7 mouse cellular contexts compared by ENCODE assay signal in the genomic region with DNA sequence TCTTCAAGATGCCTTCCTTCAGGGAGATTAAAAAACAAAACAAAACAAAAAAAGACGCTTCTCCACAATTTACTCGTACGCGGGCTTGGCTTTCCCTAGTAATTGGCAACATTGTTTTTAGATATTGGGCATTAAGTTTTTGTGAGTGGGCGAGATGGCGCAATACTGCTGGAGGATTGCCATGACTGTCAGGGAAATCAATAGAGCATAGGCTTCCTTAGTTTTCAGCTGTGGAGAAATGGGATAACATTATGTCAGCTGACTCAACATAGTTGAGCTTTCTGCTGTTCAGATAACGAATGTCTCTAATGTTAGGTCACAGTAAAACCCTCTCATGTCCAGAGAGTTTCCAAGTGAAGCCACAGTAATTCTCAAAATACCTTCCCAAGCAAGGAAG. TPM values are rescaled to one million over a fixed set of nuclear protein-coding genes. Genes with fewer than 3 reads are reported as not detected.
DNase-seq lines count a peak whose midpoint lies in the region; ATAC-seq and TF ChIP-seq lines count a peak whose summit lies in the region.

No protein-coding gene starts in this region.

- ATAC-seq in forebrain, embryonic 11.5 days (replicated peaks; ENCODE audit: low FRiP score): no peak
- ATAC-seq in hindbrain, embryonic 14.5 days (ENCODE audit: low FRiP score): no peak
- no peak for ATAC-seq in liver, embryonic 14.5 days (ENCODE audit: insufficient read depth)

- 40% methylated on average over 7 of the region's 7 CpGs for WGBS in forebrain, embryonic 11.5 days
- 29% methylated on average over 7 of the region's 7 CpGs for WGBS in hindbrain, embryonic 14.5 days
- 35% methylated on average over 7 of the region's 7 CpGs for WGBS in liver, embryonic 14.5 days (ENCODE audit: insufficient replicate concordance)

- H3K4me3 ChIP-seq in ES-Bruce4 (ENCODE audit: low read depth, low read length): peak overlapping the region; percentile 67; the same call in 1 of the 2 replicates
- H3K4me3 ChIP-seq in forebrain, embryonic 11.5 days (ENCODE audit: low read depth, low read length): peak overlapping the region; percentile 69
- H3K4me3 ChIP-seq in hindbrain, embryonic 14.5 days (replicated peaks; ENCODE audit: low read length): peak overlapping the region; percentile 63
- peak overlapping the region; percentile 84 to 88 for H3K4me3 ChIP-seq in liver, embryonic 14.5 days (ENCODE audit: insufficient read depth in 1 of 2, low read depth in 2 of 2, low read length in 2 of 2)

- H3K36me3 ChIP-seq in ES-Bruce4 (ENCODE audit: control insufficient read depth, insufficient read depth, low read length, poor library complexity, severe bottlenecking): peaks cover 16% of the 10 kb centered on the region
- H3K36me3 ChIP-seq in forebrain, embryonic 11.5 days (ENCODE audit: control insufficient read depth, insufficient read depth, low read length): no peaks in the 10 kb centered on the region; the same call in 1 of the 2 replicates
- H3K36me3 ChIP-seq in hindbrain, embryonic 14.5 days (replicated peaks; ENCODE audit: control insufficient read depth, insufficient read depth): peaks cover 47% of the 10 kb centered on the region
- peaks cover 8% of the 10 kb centered on the region for H3K36me3 ChIP-seq in liver, embryonic 14.5 days (replicated peaks; ENCODE audit: control insufficient read depth, insufficient read depth, low read depth)

- no peaks in the 10 kb centered on the region for H3K27me3 ChIP-seq in ES-Bruce4 (ENCODE audit: control insufficient read depth, insufficient read depth, low read length, poor library complexity, severe bottlenecking)
- no peaks in the 10 kb centered on the region for H3K27me3 ChIP-seq in forebrain, embryonic 11.5 days (ENCODE audit: control insufficient read depth, insufficient read depth, low read length)
- no peaks in the 10 kb centered on the region for H3K27me3 ChIP-seq in hindbrain, embryonic 14.5 days (ENCODE audit: control insufficient read depth, insufficient read depth, low read length)
- no peaks in the 10 kb centered on the region for H3K27me3 ChIP-seq in liver, embryonic 14.5 days (ENCODE audit: control insufficient read depth, insufficient read depth, low read length)

- H3K4me2 ChIP-seq in forebrain, embryonic 11.5 days (ENCODE audit: low read depth, low read length, severe bottlenecking): peak overlapping the region; percentile 79
- peak overlapping the region; percentile 75 for H3K4me2 ChIP-seq in hindbrain, embryonic 14.5 days (replicated peaks)
- H3K4me2 ChIP-seq in liver, embryonic 14.5 days (ENCODE audit: low read depth): peak overlapping the region; percentile 93

- H3K27ac ChIP-seq in ES-Bruce4 (ENCODE audit: insufficient read depth, low read length): no peak overlapping the region
- no peak overlapping the region for H3K27ac ChIP-seq in forebrain, embryonic 11.5 days (ENCODE audit: low read depth, low read length)
- H3K27ac ChIP-seq in hindbrain, embryonic 14.5 days: no peak overlapping the region
- no peak overlapping the region; the same call in 1 of the 2 replicates for H3K27ac ChIP-seq in liver, embryonic 14.5 days

- no peaks in the 10 kb centered on the region for H3K4me1 ChIP-seq in ES-Bruce4 (ENCODE audit: control insufficient read depth, insufficient read depth, low read length)
- H3K4me1 ChIP-seq in forebrain, embryonic 11.5 days (replicated peaks; ENCODE audit: control insufficient read depth, insufficient read depth, low read length): peaks cover 3% of the 10 kb centered on the region; the same call in 1 of the 2 replicates
- H3K4me1 ChIP-seq in hindbrain, embryonic 14.5 days (replicated peaks; ENCODE audit: control insufficient read depth, insufficient read depth, low read length): no peaks in the 10 kb centered on the region
- peaks cover 7 to 12% of the 10 kb centered on the region in 2 experiments for H3K4me1 ChIP-seq in liver, embryonic 14.5 days (replicated peaks; ENCODE audit: control insufficient read depth in 2 of 2, insufficient read depth in 2 of 2, low read length in 1 of 2)

- no peak for TF ChIP-seq EP300 in ES-Bruce4 (IDR thresholded peaks at IDR 0.05; ENCODE audit: insufficient read depth, low read depth, low read length)
- TF ChIP-seq EP300 in liver, embryonic 14.5 days (IDR thresholded peaks at IDR 0.05; ENCODE audit: low read depth): no peak

- TF ChIP-seq POLR2A in ES-Bruce4 (IDR thresholded peaks at IDR 0.05; ENCODE audit: insufficient read depth, low read length): no peak

- intact Hi-C loops in left cerebral cortex, postnatal 36 days (cut with DNase I): loop anchor here (2.0 to 10.0 kb wide), 2 partner anchors 30 to 392 kb away; a partner anchor contains a TSS

- H3K9me3 ChIP-seq in ES-Bruce4 (replicated peaks; ENCODE audit: control insufficient read depth, insufficient read depth, low read length, poor library complexity, severe bottlenecking): no peaks in the 10 kb centered on the region
- H3K9me3 ChIP-seq in forebrain, embryonic 11.5 days (ENCODE audit: control insufficient read depth, low read length): no peaks in the 10 kb centered on the region
- H3K9me3 ChIP-seq in hindbrain, embryonic 14.5 days (ENCODE audit: control insufficient read depth, low read length): no peaks in the 10 kb centered on the region
- H3K9me3 ChIP-seq in liver, embryonic 14.5 days (ENCODE audit: control insufficient read depth, low read length): no peaks in the 10 kb centered on the region

- peak overlapping the region; percentile 55 for H3K9ac ChIP-seq in ES-Bruce4 (ENCODE audit: low read depth, poor library complexity, severe bottlenecking)
- H3K9ac ChIP-seq in forebrain, embryonic 11.5 days (ENCODE audit: low read length): peak overlapping the region; percentile 77
- peak overlapping the region; percentile 72; the same call in 1 of the 2 replicates for H3K9ac ChIP-seq in hindbrain, embryonic 14.5 days
- peak overlapping the region; percentile 79 for H3K9ac ChIP-seq in liver, embryonic 14.5 days (replicated peaks)

- peak; percentile 36 for DNase-seq in 416B (ENCODE audit: low read depth)
- DNase-seq in forebrain, embryonic 11.5 days (ENCODE audit: low spot score): no peak
- no peak for DNase-seq in hindbrain, embryonic 14.5 days (ENCODE audit: low spot score)
- DNase-seq in liver, embryonic 14.5 days (ENCODE audit: low read depth in 3 of 3, low spot score in 3 of 3): peak in 1 of 3 experiments; percentile 11
- DNase-seq in skeletal muscle tissue, adult 2 months (ENCODE audit: low read depth, low spot score): peak; percentile 36
- no peak for DNase-seq in left cerebral cortex, postnatal 36 days (ENCODE audit: low spot score in 2 of 2)

- TF ChIP-seq CTCF in ES-Bruce4 (IDR thresholded peaks at IDR 0.05; ENCODE audit: low read depth, low read length): no peak
- no peak for TF ChIP-seq CTCF in liver, embryonic 14.5 days (IDR thresholded peaks at IDR 0.05; ENCODE audit: low read depth)

RNA-seq across cellular contexts. Expression of a gene that starts 0.7 kb away (rescaled TPM):
- polyA plus RNA-seq in ES-Bruce4 (2011; ENCODE audit: insufficient read depth, insufficient read length, low read depth, missing spikeins): 30.0 and 32.5 TPM in 2 replicates
- polyA plus RNA-seq in forebrain, embryonic 11.5 days (2014; fragmentation: Nextera tagmentation; extraction: Ambion mirVana): 45.0 and 48.4 TPM in 2 replicates
- 28.4 and 36.5 TPM in 2 replicates for polyA plus RNA-seq in hindbrain, embryonic 14.5 days (2014; fragmentation: Nextera tagmentation; extraction: Ambion mirVana)
- polyA plus RNA-seq in liver, embryonic 14.5 days (2012; rRNA removed): 23.8 and 27.2 TPM in 2 replicates
- polyA plus RNA-seq in liver, embryonic 14.5 days (2014; fragmentation: Nextera tagmentation; extraction: Ambion mirVana): 34.0 and 38.1 TPM in 2 replicates
- total RNA-seq in left cerebral cortex, postnatal 36 days (2021): 10 to 100 TPM; 12.7 to 14.5 TPM

RNA-seq across cellular contexts. Expression of a gene that starts 30.8 kb away (rescaled TPM):
- polyA plus RNA-seq in ES-Bruce4 (2011; ENCODE audit: insufficient read depth, insufficient read length, low read depth, missing spikeins): 21.1 and 22.5 TPM in 2 replicates
- polyA plus RNA-seq in forebrain, embryonic 11.5 days (2014; fragmentation: Nextera tagmentation; extraction: Ambion mirVana): 38.3 and 40.0 TPM in 2 replicates
- 37.3 and 37.4 TPM in 2 replicates for polyA plus RNA-seq in hindbrain, embryonic 14.5 days (2014; fragmentation: Nextera tagmentation; extraction: Ambion mirVana)
- polyA plus RNA-seq in liver, embryonic 14.5 days (2012; rRNA removed): 8.9 and 10.8 TPM in 2 replicates
- 22.6 and 22.8 TPM in 2 replicates for polyA plus RNA-seq in liver, embryonic 14.5 days (2014; fragmentation: Nextera tagmentation; extraction: Ambion mirVana)
- 10 to 100 TPM; 31.2 to 34.3 TPM for total RNA-seq in left cerebral cortex, postnatal 36 days (2021)

RNA-seq across cellular contexts. Expression of a gene that starts 31.7 kb away (rescaled TPM):
- 116 and 123 TPM in 2 replicates for polyA plus RNA-seq in ES-Bruce4 (2011; ENCODE audit: insufficient read depth, insufficient read length, low read depth, missing spikeins)
- polyA plus RNA-seq in forebrain, embryonic 11.5 days (2014; fragmentation: Nextera tagmentation; extraction: Ambion mirVana): 130 and 142 TPM in 2 replicates
- polyA plus RNA-seq in hindbrain, embryonic 14.5 days (2014; fragmentation: Nextera tagmentation; extraction: Ambion mirVana): 88.1 and 88.5 TPM in 2 replicates
- polyA plus RNA-seq in liver, embryonic 14.5 days (2012; rRNA removed): 17.1 and 23.2 TPM in 2 replicates
- polyA plus RNA-seq in liver, embryonic 14.5 days (2014; fragmentation: Nextera tagmentation; extraction: Ambion mirVana): 39.3 and 41.1 TPM in 2 replicates
- total RNA-seq in left cerebral cortex, postnatal 36 days (2021): 10 to 100 TPM; 42.2 to 47.4 TPM

RNA-seq across cellular contexts. Expression of a gene that starts 56.6 kb away (rescaled TPM):
- polyA plus RNA-seq in ES-Bruce4 (2011; ENCODE audit: insufficient read depth, insufficient read length, low read depth, missing spikeins): 36.4 and 37.0 TPM in 2 replicates
- 36.4 and 36.6 TPM in 2 replicates for polyA plus RNA-seq in forebrain, embryonic 11.5 days (2014; fragmentation: Nextera tagmentation; extraction: Ambion mirVana)
- polyA plus RNA-seq in hindbrain, embryonic 14.5 days (2014; fragmentation: Nextera tagmentation; extraction: Ambion mirVana): 19.2 and 22.0 TPM in 2 replicates
- 6.2 and 9.4 TPM in 2 replicates for polyA plus RNA-seq in liver, embryonic 14.5 days (2012; rRNA removed)
- 14.0 and 16.9 TPM in 2 replicates for polyA plus RNA-seq in liver, embryonic 14.5 days (2014; fragmentation: Nextera tagmentation; extraction: Ambion mirVana)
- total RNA-seq in left cerebral cortex, postnatal 36 days (2021): 10 to 100 TPM; 15.3 to 21.5 TPM

Comparison
In these comparisons a context has a peak if more than half of its experiments do, and no peak if none do; other contexts are left out.
1. DNase-seq: peak in 416B (single experiment) and skeletal muscle tissue, adult 2 months (single experiment); none in forebrain, embryonic 11.5 days (single experiment), hindbrain, embryonic 14.5 days (single experiment) and left cerebral cortex, postnatal 36 days (0 of 2).
2. Peak in every context shown above with its lines, with median percentiles within 50 percentile points of each other: H3K4me3 ChIP-seq, H3K9ac ChIP-seq and H3K4me2 ChIP-seq.